Mouse (Mus musculus) cerebellum, adult 8-10 months (tissue): Measurements from ENCODE around the gene Nrd1.

ENCODE experiments used
- DNase-seq: peaks from one replicate; pipeline ENCODE4 v3.0.0; 2022

The Nrd1 gene

DNA sequence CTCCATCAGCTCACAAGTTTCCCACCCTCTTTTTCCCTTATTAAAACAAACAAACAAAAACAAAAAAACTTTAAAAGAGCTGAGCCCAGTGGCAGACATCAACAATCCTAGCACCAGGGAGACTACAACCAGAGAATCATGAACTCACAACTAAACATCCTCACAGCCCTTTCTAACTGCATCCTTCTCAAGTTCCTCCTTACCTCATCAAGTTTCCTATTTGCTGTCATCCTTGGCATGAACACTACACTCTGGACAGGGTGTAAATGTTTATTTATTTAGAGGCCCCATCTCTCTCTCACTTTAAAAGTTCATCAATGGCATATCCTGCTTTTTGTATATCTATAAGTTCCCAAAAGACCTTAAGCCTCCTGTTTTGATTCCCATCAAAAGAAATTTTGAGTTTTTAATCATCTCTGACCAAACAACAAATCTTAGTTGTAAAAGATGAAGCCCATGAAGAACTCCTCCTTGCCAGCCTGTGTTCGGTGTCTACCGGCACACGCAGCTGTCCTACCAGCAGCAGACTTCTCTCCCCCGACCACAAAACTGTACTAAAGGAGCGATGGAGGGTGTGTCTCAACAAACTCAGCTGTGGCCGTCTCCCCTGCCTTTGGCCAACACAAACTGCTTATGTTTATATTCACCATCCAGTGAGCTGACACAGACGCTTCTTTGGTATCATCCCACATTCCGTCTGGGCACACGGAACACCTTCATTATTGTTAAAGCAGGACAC is 102.9 kb downstream of the Nrd1 start:
- DNase-seq: no peak

GRCm38 (mm10) chr4:109105254-109105653 is 104.8 kb downstream of the Nrd1 start:
- no peak for DNase-seq

- DNase-seq: no peak
These were observed 105.6 kb downstream of the Nrd1 start for GRCm38 (mm10) chr4:109106034-109106433.

- DNase-seq: no peak
These were observed 106.1 kb downstream of the Nrd1 start for GRCm38 (mm10) chr4:109106594-109106993.

DNA sequence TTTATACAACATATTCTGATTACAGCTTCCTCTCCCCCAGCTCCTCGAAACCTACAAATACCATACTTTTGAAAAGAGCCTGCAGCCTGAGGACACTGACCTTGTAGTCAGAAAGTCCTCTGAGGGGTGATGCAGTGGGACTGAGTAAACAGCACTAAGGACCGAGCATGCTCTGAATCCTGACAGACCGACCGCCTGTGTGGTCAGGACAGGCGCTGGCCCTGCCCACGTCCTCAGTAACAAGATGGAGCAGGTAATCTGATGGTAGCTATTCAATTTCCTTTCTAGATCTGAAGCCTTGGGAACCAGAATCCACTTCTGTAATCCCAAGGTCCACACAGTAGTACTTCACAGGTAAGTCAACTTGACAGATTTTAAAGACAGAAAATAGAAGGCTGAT is 108.6 kb downstream of the Nrd1 start:
- DNase-seq: no peak

GRCm38 (mm10) chr4:109109686-109110085 is 109.2 kb downstream of the Nrd1 start:
- DNase-seq: no peak

DNA sequence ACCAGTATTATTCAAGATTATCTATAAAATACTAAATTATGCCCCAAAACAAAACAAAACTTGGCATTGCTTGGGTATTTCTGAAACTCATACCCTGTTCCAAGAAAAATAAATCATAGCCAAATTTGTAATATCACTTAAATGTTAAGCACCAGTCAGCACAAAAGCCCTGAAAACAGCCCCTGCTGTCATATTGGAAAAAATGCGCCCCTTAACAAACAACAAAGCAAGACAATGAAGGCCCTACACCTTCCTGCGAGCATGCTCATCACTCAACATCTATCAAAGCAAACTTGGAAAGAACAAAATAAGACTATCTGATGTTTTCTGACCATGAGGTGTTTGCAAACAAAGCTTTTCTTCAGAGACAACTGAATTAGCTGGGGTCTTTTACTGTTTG is 110.5 kb downstream of the Nrd1 start:
- DNase-seq: no peak
